Mouse (Mus musculus) forebrain, embryonic 16.5 days (tissue): ENCODE data around the gene Ncapd2. TPM values are rescaled to one million over a fixed set of nuclear protein-coding genes. Genes with fewer than 3 reads are reported as not detected.

Source experiments
- ATAC-seq: fragments of 200-750 bp; cut with Nextera tagmentation; 2 replicates; pipeline ENCODE4 v1.8.0; 2017; ENCODE audit warnings: mild to moderate bottlenecking, moderate library complexity
- H3K27ac ChIP-seq: fragments of 300-500 bp; sonication (generic); 2 replicates; pipeline ENCODE4 v1.5.1; 2014; ENCODE audit warnings: low read length, control low read depth
- H3K27me3 ChIP-seq: fragments of 300-500 bp; sonication (generic); replicated peaks from 2 replicates; pipeline ENCODE4 v1.6.1; 2014; ENCODE audit warnings: low read length; ENCODE audit not compliant: control insufficient read depth, insufficient read depth
- H3K36me3 ChIP-seq: fragments of 300-500 bp; sonication (generic); 2 replicates; pipeline ENCODE4 v1.6.1; 2014; ENCODE audit not compliant: control insufficient read depth, insufficient read depth
- H3K4me1 ChIP-seq: fragments of 300-500 bp; sonication (generic); replicated peaks from 2 replicates; pipeline ENCODE4 v1.6.1; 2014; ENCODE audit warnings: low read length; ENCODE audit not compliant: control insufficient read depth, insufficient read depth
- H3K4me2 ChIP-seq: fragments of 300-500 bp; sonication (generic); 2 replicates; pipeline ENCODE4 v1.6.1; 2014; ENCODE audit warnings: mild to moderate bottlenecking, low read length, control low read depth
- H3K4me3 ChIP-seq: fragments of 300-500 bp; sonication (generic); replicated peaks from 2 replicates; pipeline ENCODE4 v1.5.1; 2014; ENCODE audit warnings: mild to moderate bottlenecking, low read length, control low read depth
- H3K9ac ChIP-seq: fragments of 300-500 bp; sonication (generic); replicated peaks from 2 replicates; pipeline ENCODE4 v1.6.1; 2014; ENCODE audit warnings: low read depth, low read length, control low read depth
- H3K9me3 ChIP-seq: fragments of 300-500 bp; sonication (generic); 2 replicates; pipeline ENCODE4 v1.6.1; 2016; ENCODE audit warnings: low read length; ENCODE audit not compliant: control insufficient read depth
- WGBS: fragments of 180-500 bp; shearing (Covaris S2); extraction: QIAGEN DNeasy Blood & Tissue Kit; methylation state at CpG from one replicate; pipeline ENCODE4 v1.1.7; 2014; 5-methylcytosine and 5-hydroxymethylcytosine counted together
- polyA plus RNA-seq: library from polyadenylated mRNA; unstranded; fragments of >200 nt; fragmentation: Nextera tagmentation; extraction: Ambion mirVana; gene quantifications from 2 replicates; pipeline ENCODE4 v1.2.1, GENCODE M21; 2015

Gene Ncapd2
- polyA plus RNA-seq, 1 experiment from 2014 or later, result 91.6 TPM

- Histone ChIP-seq H3K27ac (no peak overlapping the region), H3K4me2 (no peak overlapping the region), H3K9ac (no peak overlapping the region), H3K4me3 (no peak overlapping the region), H3K36me3 (peaks cover 79% of the 10 kb centered on the region), H3K9me3 (no peaks in the 10 kb centered on the region), H3K27me3 (no peaks in the 10 kb centered on the region), H3K4me1 (no peaks in the 10 kb centered on the region)
- ATAC-seq, result no peak
- 96% methylated on average over 7 of the region's 7 CpGs for WGBS
Measured at GRCm38 (mm10) chr6:125173256-125173655, 18.2 kb downstream of the Ncapd2 start.

- H3K4me3 ChIP-seq, result no peak overlapping the region
- ATAC-seq, result no peak
- H3K9me3 ChIP-seq, result no peaks in the 10 kb centered on the region
- peaks cover under 1% of the 10 kb centered on the region for H3K4me1 ChIP-seq
- 98% methylated on average over 2 of the region's 2 CpGs for WGBS
- H3K27ac ChIP-seq, result no peak overlapping the region
- no peak overlapping the region for H3K9ac ChIP-seq
- no peaks in the 10 kb centered on the region for H3K27me3 ChIP-seq
- H3K4me2 ChIP-seq, result no peak overlapping the region
- H3K36me3 ChIP-seq, result peaks cover 71% of the 10 kb centered on the region
Measured at GRCm38 (mm10) chr6:125172474-125172873, 19.0 kb downstream of the Ncapd2 start.

GRCm38 (mm10) chr6:125170194-125170593, 21.3 kb downstream of the Ncapd2 start:
- H3K36me3 ChIP-seq, result peaks cover 54% of the 10 kb centered on the region
- 89% methylated on average over 6 of the region's 6 CpGs for WGBS
- H3K9me3 ChIP-seq, result no peaks in the 10 kb centered on the region
- no peak overlapping the region for H3K4me3 ChIP-seq
- no peak overlapping the region for H3K4me2 ChIP-seq
- no peak overlapping the region for H3K27ac ChIP-seq
- ATAC-seq, result no peak
- peaks cover 13% of the 10 kb centered on the region for H3K4me1 ChIP-seq
- no peaks in the 10 kb centered on the region for H3K27me3 ChIP-seq
- no peak overlapping the region for H3K9ac ChIP-seq

GRCm38 (mm10) chr6:125168086-125168485, 23.4 kb downstream of the Ncapd2 start:
- H3K27me3 ChIP-seq, result no peaks in the 10 kb centered on the region
- peaks cover 26% of the 10 kb centered on the region for H3K4me1 ChIP-seq
- H3K36me3 ChIP-seq, result peaks cover 38% of the 10 kb centered on the region
- no peak overlapping the region for H3K27ac ChIP-seq
- no peaks in the 10 kb centered on the region for H3K9me3 ChIP-seq
- H3K9ac ChIP-seq, result no peak overlapping the region
- H3K4me3 ChIP-seq, result no peak overlapping the region
- no peak overlapping the region for H3K4me2 ChIP-seq
- no peak for ATAC-seq
- WGBS, result 91% methylated on average over 14 of the region's 14 CpGs

- peaks cover 26% of the 10 kb centered on the region for H3K4me1 ChIP-seq
- H3K27ac ChIP-seq, result peak overlapping the region; percentile 91
- H3K27me3 ChIP-seq, result no peaks in the 10 kb centered on the region
- H3K4me3 ChIP-seq, result no peak overlapping the region; the same call in 1 of the 2 replicates
- H3K4me2 ChIP-seq, result peak overlapping the region; percentile 96
- H3K9ac ChIP-seq, result peak overlapping the region; percentile 96
- 12% methylated on average over 10 of the region's 10 CpGs for WGBS
- no peaks in the 10 kb centered on the region for H3K9me3 ChIP-seq
- peaks cover 29% of the 10 kb centered on the region for H3K36me3 ChIP-seq
- ATAC-seq, result 0 out of 2 replicates have a peak, but pooled peaks have one; percentile 7
Measured at GRCm38 (mm10) chr6:125166861-125167650, 24.4 kb downstream of the Ncapd2 start.

- Histone ChIP-seq H3K27me3 (no peaks in the 10 kb centered on the region), H3K4me1 (peaks cover 33% of the 10 kb centered on the region), H3K4me2 (peak within 1 kb of the TSS; percentile 96), H3K36me3 (peaks cover 23% of the 10 kb centered on the region), H3K27ac (peak within 1 kb of the TSS; percentile 91), H3K4me3 (peak within 1 kb of the TSS; percentile 93), H3K9ac (peak within 1 kb of the TSS; percentile 96), H3K9me3 (no peaks in the 10 kb centered on the region)
- under 1% methylated on average over 18 of the region's 18 CpGs for WGBS
- peak; percentile 5; the same call in 1 of the 2 replicates for ATAC-seq
Measured at GRCm38 (mm10) chr6:125166051-125166751, 25.3 kb downstream of the Ncapd2 start, which contains the start of gene Gapdh. Gene Gapdh (minus strand): TSS chr6:125166467.

- H3K9ac ChIP-seq, result peak overlapping the region; percentile 96
- peak overlapping the region; percentile 96 for H3K4me2 ChIP-seq
- ATAC-seq, result peak; percentile 93
- WGBS, result 0% methylated on average over 35 of the region's 36 CpGs
- peaks cover 22% of the 10 kb centered on the region for H3K36me3 ChIP-seq
- peak overlapping the region; percentile 93 for H3K4me3 ChIP-seq
- H3K4me1 ChIP-seq, result peaks cover 33% of the 10 kb centered on the region
- no peaks in the 10 kb centered on the region for H3K9me3 ChIP-seq
- H3K27me3 ChIP-seq, result no peaks in the 10 kb centered on the region
- H3K27ac ChIP-seq, result peak overlapping the region; percentile 91
Measured at GRCm38 (mm10) chr6:125165328-125165891, 26.1 kb downstream of the Ncapd2 start.

DNA sequence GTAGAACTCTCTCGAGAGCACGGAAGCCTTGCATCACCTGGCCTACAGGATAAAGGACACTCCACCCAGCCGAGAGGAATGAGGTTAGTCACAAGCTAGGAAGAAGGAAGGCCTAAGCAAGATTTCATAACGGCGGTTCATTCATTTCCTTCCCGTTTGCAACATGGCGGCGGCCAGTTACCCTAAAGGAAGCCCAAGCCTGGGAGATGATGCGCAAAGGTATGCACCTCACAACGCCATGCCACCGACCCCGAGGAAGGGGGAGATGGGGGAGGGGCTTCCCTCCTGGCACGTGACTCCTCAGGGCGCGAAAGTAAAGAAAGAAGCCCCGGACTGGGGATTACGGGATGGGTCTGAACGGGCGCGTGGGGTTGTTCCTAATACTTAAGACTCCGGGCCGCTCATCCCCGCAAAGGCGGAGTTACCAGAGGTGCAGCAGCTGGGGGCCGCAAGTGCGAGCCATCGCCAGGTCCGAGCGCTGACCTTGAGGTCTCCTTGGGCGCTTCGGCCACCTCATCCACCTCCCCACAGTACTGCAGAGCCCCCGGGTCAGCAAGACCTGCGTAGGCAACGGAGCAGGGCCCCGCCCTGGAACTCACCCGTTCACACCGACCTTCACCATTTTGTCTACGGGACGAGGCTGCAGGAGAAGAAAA, 26.7 kb downstream of the Ncapd2 start:
- Histone ChIP-seq H3K9ac (peak overlapping the region; percentile 96), H3K27me3 (no peaks in the 10 kb centered on the region), H3K9me3 (no peaks in the 10 kb centered on the region), H3K4me2 (peak overlapping the region; percentile 96), H3K27ac (peak overlapping the region; percentile 91), H3K36me3 (peaks cover 23% of the 10 kb centered on the region), H3K4me3 (peak overlapping the region; percentile 93), H3K4me1 (peaks cover 33% of the 10 kb centered on the region)
- ATAC-seq, result peak; percentile 17
- under 1% methylated on average over 39 of the region's 39 CpGs for WGBS
